Mouse (Mus musculus) erythroblast, embryonic 14.5 days (primary cell): ENCODE results near the gene Nr1h3.

Source experiments
- GATA1 ChIP-seq: IDR thresholded peaks from 2 replicates; pipeline ENCODE4 v1.6.1; 2012; ENCODE audit warnings: low read length, inconsistent platforms, mixed read lengths
- TAL1 ChIP-seq: IDR thresholded peaks from 3 replicates; pipeline ENCODE4 v1.6.1; 2012; ENCODE audit warnings: low read length, inconsistent platforms, mixed read lengths

- TF ChIP-seq GATA1 = no peak
- TF ChIP-seq TAL1 = no peak
Measured at GRCm38 (mm10) chr2:91187431-91187830, 15.2 kb downstream of the Nr1h3 start.
